Mouse (Mus musculus) c-Kit-negative CD71-positive TER-119-positive erythroid progenitor cells, embryonic 14.5 days (primary cell): Measurements from ENCODE around the gene Rtf1.

Source experiments
- DNase-seq: peaks from one replicate; pipeline ENCODE4 v3.0.0-alpha.2; 2013; ENCODE audit warnings: low read depth, low spot score

Gene Rtf1

DNA sequence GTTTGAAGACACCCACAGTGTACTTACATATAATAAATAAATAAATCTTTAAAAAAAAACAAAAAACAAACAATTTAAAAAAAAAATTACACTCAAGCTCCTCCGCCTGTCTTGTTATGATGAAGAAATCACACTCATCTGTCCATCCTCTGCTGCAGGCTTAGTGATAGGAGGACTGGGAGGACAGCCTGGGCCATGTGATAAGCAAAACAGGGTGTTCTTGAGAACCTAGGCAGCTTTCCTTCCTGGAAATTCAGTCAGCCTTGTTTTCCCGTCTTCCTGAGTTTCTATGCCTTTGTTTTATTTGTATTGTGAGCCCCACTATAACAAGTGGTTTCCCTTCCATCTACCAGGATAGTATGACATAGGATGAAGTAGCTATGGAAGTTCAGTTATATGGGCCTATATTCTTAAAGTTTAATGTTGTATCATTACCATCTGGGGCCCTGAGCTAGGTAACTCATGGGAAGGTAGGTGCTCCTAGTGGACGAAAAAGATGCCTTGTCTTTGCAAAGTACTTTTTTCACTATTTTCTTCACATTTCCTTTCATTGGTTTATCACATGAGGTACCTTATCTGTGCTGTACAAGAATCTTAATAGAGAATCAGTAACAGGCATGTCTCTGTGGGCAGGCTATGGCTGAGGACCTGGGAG lies 53.0 kb downstream of the Rtf1 start:
- DNase-seq, result no peak

GRCm38 (mm10) chr2:119730735-119731134 lies 55.9 kb downstream of the Rtf1 start:
- no peak for DNase-seq

- DNase-seq, result no peak
Observed at GRCm38 (mm10) chr2:119737124-119737523, 62.3 kb downstream of the Rtf1 start.

DNA sequence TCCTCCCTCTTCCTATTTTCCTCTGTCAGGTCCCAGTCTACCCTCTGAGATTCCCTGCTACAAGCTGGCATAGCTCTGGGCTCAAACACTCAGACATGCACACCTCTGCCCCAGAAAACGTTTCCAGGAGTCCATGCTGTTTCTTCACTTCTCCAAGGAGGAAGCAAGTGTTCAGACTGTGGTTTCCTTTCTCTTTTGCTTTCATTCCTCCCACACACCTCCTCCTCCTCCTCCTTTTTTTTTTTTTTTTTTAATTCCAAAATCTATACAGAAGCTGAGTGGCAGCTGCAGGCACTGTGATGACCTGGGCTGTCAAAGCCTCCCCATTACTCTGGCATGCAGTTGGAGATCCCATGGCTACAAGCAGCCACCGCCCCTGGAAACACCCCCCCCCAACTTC lies 65.7 kb downstream of the Rtf1 start:
- DNase-seq, result no peak

- DNase-seq, result peak; percentile 36
Observed at GRCm38 (mm10) chr2:119741581-119742411, 66.9 kb downstream of the Rtf1 start, which contains the start of gene Itpka. Gene Itpka, plus strand, starts transcription at chr2:119742337.

GRCm38 (mm10) chr2:119742461-119743175 lies 67.8 kb downstream of the Rtf1 start:
- no peak for DNase-seq

DNA sequence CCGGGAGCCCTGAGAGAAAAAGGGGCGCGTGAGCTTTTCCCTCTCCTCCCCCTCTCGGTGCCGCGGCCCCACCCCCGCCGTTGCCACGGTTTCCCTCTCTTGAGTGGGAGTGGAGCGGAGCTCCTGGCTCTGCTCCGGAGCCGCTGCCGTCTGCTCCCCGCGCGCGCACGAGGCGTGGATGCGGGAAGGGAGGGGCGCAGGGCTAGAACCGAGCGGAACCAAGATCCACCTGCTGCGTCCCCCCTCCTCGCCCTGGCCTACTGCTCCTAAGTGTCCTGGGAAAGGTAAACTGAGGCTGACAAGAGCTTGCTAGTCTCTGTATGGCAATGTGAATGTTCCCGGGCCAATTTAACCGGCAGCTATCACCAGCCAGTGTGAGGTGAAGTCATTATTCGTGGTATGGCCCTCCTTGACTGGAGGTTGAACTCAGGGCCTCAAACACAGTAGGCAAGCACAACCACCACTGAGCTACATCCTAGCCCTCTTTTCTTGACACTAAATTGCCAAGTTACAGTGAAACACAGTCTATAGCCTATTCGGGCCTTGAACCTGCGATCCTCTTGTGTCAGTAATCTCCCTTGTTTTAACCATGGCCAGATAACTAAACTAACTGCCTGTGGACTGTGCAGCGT lies 68.4 kb downstream of the Rtf1 start:
- DNase-seq, result no peak

- no peak for DNase-seq
Observed at GRCm38 (mm10) chr2:119743808-119744162, 68.9 kb downstream of the Rtf1 start.

- peak; percentile 47 for DNase-seq
Observed at GRCm38 (mm10) chr2:119744163-119745111, 69.6 kb downstream of the Rtf1 start.

DNA sequence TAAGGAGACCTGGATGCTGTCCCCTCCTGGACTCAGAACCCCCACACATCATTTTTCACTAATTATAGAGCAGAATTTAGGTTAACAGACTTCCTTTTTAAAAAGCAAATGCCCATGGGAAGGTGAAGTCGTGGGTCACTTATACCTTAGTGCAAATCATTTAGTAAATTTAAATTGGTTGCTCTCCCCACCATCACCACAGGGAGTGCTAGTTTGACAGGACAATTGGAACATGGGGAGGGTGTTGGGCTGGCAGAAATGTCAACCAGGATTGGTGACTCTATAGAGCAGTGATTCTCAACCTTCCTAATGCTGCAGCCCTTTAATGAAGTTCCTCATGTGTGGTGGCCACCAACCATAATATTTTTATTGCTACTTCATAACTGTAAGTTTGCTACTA lies 70.4 kb downstream of the Rtf1 start:
- DNase-seq, result no peak

DNA sequence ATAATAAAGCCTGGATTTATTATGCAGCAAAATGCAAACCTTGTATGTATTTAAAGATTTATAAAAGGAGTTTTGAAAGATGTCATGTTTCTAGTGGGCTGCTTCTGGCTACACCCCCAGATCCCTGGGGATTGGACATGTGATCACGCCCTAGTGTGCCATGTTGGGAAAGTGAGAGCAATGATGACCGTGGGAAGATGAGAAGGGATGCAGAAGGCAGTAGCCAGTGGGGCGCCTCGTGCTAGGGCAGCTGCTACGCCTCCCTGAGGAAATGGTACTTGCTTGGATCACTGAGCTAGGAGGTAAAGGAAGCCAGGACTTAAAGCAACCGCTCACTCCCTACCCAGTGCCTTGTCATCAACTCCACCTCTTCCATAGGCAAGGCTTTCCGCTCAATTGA lies 72.7 kb downstream of the Rtf1 start:
- no peak for DNase-seq

DNA sequence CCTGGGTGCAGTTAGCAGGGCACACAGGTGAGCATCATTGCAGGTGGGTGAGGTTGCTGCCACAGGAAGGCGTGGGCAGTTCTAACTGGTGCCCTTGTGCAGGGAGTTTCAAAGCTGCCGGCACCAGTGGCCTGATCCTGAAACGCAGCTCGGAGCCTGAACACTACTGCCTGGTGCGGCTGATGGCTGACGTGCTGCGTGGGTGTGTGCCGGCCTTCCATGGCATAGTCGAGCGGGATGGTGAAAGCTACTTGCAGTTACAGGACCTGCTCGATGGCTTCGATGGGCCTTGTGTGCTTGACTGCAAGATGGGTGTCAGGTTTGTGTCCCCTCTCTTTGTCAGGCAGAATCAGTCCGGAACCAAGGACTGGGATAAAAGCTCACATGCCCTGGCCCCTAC lies 74.4 kb downstream of the Rtf1 start:
- DNase-seq, result no peak

DNA sequence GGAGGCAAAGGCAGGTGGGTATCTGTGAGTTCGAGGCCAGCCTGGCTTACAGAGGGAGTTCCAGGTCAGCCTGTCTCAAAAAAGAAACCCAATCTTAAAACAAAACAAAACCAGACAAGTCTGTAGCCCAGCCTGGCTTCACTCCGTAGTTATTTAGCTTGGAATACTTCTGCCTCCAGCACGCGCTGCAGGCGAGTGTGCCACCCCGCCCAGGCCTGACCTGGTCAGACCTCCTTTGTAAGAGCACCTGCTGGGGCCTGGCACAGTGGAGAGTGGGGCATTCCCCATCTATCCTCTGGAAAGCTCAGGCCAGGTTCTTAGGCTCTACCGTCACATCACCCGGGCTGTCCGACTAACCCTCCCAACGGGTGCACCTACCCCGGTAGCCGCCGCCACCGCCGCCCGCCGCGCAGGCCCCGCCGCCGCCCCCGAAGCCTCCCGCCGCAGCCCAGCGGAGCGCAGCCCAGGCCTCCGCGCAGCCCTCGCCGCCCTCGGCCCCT lies 82.8 kb downstream of the Rtf1 start:
- no peak for DNase-seq

- DNase-seq, result no peak
Observed at GRCm38 (mm10) chr2:119758101-119758843, 83.4 kb downstream of the Rtf1 start.

DNA sequence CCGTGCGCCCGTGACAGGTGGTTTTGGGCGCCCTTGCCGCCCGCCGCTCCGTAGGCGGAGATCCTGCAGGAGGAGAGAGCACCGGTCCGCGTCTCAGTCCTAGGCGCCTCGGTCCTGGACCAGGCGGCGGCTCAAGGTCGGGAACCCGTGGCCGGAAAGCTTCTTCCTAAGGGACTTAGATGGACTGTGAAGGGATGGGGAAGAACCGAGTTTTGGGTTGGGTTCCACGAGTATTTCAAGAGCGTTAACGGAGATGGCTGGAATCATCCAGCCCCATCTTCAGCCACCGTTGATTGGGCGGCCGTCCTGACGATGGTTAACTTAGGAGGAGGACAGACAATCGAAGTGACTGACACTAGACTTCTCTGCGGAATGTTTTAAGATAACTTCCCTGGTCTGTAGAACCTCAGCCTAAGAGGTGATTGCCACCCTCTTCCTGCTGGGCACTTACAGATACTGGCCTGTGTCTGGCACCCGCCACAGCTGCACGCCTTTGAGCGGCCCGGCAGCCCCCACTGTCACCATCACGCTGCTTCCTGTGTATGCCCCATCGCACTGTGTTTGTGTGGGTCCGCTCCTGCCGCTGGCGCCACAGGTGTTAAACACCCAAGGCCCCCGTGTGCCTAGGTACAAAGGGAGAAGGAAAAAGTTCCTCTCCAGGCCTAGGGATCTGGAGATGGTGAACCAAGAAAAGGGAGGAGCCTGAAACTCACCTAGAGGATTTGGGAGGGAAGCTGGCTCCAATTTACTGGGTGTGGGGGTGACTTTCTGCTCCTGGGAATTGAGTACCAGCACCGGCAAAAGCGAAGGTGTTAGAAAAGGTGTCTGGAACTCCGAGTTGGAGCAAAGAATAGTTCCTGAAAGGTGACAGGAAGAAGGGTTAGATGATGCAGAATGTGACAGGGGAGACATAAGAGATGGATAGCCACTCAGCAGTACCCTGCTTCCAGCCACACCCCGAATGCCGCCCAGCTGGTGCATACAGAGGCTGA lies 84.3 kb downstream of the Rtf1 start:
- DNase-seq, result no peak

DNA sequence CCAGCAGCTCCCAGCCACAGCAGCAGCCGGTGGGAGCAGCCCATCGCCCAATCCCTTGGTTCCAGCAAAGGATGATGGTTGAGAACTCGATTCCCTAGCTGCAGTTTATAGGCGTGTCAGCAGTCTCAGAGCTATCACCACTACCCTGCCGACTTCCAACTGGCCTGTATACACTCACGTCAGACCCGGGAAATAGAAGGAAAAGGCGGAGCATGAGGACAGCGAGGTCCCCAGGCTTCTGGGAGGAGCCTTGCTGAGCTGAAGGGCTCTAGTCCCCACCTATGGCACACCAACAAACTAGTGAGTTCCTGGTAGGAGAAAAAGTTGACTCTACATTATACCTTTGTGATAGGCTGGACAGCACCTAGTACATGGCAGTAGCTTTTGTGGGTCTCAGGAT lies 85.4 kb downstream of the Rtf1 start, which contains the start of gene Ltk:
Gene Ltk (minus strand): TSS at position 181 of the 400 bp plus-strand sequence.
- no peak for DNase-seq

DNA sequence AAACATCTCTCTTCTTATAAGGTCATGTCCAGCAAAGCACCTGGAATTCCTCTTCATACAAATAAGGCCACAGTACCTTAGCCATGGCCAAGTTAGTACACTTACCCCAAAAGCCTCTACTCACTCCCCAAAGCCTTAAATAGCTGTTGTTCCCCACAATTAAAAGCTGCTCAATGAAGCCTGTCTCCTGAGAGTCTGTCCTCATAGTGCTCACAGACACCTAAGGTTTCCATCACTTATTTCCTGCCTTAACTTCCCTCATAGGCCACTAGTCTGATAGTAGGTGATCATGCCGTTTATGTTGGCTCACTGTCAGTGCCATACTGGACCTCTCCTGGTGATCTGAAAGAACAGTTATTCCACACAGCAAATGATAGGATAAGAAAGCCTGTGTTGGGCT lies 87.4 kb downstream of the Rtf1 start:
- no peak for DNase-seq

GRCm38 (mm10) chr2:119763924-119764323 lies 89.1 kb downstream of the Rtf1 start:
- no peak for DNase-seq

- no peak for DNase-seq
Observed at GRCm38 (mm10) chr2:119767246-119767645, 92.4 kb downstream of the Rtf1 start.
